Mouse (Mus musculus): ENCODE data around the gene Tmem95. TPM values are rescaled to one million over a fixed set of nuclear protein-coding genes. Genes with fewer than 3 reads are reported as not detected.
A peak's percentile ranks its signal among the peaks of the same experiment; 100 is the strongest.
"Not testable (repeated sequence)": the region's sequence is repeated elsewhere in the genome, so short reads cannot be mapped to it uniquely, and the experiment has no call there.

The Tmem95 gene
- polyA plus RNA-seq, 1 experiment = not detected

DNA sequence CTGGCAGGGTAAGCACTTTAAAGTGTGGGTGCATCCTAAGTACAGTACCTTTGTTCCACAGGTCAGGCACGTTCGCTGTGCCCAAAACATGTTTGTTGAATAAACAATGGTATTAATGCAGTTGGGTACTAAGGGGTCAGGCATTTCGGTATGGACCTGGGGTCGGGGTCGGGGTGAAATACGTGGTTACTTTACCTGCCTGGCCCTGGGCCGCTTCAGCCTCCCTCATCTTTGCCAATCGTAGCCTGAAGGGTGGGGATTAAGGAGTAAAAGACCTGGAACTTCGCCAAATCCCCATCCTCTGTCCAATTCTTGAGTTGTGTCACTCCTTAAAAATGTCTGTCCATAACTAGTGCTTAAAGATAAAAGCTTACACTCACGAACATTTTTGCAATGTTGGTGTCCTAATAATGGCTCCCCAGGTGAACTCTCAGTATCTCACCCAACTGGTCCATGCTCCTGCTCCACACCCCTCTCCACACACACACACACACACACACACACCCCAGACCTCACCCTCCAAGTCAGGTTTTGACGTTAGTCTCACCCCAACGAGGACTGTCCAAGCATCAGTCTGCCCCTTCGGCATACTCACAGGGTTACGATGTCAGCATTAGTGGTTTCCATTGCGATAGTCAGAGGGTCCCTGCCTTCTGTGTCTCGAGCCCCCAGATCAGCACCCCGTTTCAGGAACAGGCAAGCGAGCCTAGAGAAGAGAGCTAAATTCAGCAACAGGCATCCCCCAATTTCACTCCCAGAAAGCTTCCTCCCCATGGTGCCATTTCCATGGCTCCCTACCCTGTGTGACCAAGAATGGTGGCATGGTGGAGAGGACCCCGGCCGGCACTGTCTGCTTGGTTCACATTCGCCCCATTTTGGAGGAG is 4.2 kb upstream of the Tmem95 start:
- no peak for DNase-seq (ENCODE audit: extremely low spot score in 1 of 2, low spot score in 1 of 2)

DNA sequence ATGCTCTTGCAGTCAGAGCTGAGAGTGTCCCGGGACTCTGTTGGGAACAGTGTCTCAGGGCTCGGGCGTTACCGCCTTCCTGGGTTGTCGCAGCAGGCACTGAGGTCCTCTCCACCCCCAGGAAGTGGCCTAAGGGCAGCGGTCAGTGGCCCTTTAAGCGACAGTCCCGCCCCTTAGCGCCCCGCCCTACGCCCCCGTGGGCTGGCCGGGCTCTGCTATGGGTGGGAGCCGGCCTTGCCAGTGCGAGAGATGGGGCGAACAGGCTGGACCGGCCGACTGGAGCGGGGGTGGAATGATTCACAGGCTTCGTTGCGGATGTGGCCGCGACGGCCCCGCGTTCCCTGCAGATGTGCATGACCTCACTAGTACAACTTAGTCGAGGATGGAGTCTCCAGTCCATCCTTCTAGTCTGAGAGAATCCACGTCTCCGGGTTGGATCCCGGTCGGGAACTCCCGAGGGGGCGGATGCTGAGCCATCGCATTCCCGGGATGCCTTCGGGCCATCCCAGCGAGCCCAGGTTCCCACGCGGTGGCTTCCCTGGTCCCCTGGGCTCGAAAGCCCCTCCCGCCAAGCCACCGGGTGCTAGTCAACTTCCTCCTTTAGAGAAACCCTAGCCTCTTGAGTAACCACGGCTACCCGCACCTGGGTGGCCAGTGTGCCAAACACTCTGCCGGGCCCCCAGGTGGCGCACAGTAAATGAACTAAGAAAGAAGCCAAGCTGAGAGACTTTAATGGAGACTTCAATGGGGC is 3.2 kb upstream of the Tmem95 start, which contains the start of gene Kctd11:
Kctd11 (minus strand) TSS at position 554 of the 751 bp plus-strand sequence.
- DNase-seq (ENCODE audit: extremely low spot score in 1 of 2, low spot score in 1 of 2) = peak in 1 of 2 experiments; percentile 64

DNA sequence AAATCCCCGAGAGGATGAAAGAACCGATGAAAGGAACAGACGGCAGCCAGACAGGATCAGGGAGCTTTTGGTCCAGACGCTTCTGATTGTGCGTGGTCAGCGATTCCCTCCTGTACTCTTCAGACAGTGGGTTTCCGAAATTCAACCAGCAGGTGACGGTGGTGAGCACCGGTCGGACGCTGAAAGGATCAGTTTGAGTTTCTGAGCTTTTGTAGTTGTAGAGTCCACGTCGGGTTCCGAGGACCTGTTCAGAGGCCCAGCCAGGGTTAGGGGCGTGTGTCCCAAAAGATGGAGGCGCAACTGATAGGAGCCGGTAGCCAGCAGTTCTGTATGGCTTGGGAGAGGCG is 2.7 kb upstream of the Tmem95 start:
- DNase-seq (ENCODE audit: extremely low spot score in 1 of 2, low spot score in 1 of 2) = peak in 1 of 2 experiments; percentile 47

DNA sequence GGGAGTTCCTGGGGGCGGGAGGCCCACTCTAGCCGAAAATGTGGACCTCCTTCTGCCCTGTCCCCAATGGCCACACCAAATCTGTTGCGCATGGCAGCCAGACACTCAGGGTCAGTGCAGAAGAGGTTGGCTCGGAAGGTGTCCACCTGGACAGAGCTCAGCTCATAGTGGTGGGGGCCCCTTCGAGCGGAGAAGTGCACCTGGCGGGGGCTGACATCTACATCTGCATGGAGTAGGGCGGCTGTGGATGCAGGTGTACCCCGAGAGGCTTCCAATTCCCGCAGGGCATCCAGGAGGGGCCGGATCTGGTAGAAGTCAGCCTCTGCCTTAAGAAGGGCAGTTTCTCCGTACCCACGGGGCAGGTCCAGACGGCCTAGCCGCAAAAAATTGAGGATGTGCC is 1.9 kb upstream of the Tmem95 start:
- DNase-seq (ENCODE audit: extremely low spot score in 1 of 2, low spot score in 1 of 2) = no peak

DNA sequence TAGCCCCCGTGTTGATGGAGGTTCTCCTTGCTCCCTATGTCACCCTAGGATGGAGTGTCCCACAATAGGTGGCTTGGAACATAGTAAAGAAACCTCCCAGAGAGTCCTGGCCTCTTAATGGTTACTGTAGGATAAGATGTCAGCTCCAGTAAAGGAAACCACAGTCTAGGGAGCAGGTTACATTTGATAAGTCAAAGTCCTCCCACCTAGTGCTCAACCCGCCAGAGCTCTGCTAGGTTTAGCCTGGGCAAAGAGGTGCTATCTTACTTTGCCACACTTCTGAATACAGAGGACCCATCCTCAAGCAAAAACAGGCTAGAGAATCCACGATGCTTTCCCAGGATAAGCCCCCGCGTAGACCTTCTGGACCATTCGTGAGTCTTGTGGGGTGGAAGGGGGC is 1.1 kb upstream of the Tmem95 start:
- no peak for DNase-seq (ENCODE audit: extremely low spot score in 1 of 2, low spot score in 1 of 2)

DNA sequence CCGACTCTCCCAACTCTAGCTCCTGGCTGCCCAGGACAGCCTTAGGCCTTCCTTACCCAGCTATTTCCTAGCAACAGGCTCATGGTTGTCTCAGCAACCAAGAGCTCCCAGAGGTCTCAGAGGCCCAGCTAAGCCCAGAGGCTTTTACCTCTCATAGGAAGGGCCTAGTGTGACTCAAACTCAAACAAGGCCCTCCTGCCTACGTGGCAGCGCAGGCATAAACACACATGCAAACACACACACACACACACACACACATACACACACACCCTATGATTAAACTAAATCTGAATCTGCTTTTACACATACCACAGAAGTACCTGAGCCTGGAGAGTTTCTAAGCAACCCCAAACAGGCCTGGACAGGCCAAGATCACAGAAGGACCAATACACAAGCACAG is 581 bp upstream of the Tmem95 start:
- no peak for DNase-seq (ENCODE audit: extremely low spot score in 1 of 2, low spot score in 1 of 2)

DNA sequence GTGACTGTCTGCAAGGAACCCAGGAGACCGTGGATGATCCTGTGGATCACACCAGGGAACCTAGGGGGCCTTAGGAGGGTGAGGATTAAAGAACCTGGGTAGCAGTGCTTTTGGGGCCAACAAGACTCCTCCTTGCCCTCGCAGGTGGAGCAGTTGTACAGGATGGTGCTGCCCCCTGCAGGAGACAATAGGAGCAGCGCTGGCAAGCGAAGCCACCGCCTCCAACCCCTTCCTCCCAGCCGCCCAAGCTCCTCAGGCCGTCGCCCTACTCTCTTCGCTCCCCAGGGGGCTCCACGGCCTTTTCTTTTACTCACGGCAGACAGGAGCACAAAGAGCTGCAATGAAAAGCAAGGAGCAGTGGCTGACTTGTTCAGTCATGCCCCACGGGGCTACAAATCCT is 951 bp downstream of the Tmem95 start:
- DNase-seq (ENCODE audit: extremely low spot score in 1 of 2, low spot score in 1 of 2) = peak in 1 of 2 experiments; percentile 85

DNA sequence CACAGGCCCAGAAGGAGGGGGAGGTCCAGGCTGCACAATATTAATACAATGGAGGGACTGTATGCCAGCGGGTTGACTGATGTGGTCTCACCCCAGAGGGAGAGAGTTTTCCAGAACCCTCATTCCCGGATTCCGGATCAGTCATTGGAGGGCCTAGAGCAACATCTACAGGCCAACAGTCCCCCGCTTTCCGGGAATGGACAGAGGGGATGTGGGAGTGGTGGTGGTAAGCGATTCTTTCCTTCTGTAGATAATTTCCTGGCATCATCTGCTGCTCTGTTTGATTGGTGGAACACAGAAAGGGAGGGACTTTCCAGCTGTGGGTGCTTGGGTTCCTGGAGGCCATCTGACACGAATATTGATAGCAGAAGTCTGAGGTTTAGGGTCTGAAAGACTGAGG is 1.6 kb downstream of the Tmem95 start:
- no peak for DNase-seq (ENCODE audit: extremely low spot score in 1 of 2, low spot score in 1 of 2)

DNA sequence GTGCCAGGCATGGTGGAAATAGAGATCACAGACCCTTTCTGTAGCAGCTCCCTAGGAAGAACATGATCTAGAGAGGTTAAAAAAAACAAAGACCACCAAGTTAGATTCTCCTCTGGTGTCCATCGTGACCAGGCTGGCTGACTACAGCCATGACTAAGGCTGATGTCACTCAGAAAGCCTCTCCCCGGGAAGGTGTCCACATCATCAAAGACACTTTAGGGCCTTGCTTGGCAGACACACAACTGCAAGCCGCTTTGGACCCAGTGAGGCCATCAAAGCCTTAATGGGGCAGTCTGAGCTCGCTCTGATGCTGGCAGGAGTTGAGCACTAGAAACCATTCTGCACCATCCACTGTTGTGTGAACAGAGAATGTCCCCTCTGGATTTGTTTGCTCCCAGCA is 5.4 kb downstream of the Tmem95 start:
- DNase-seq (ENCODE audit: extremely low spot score in 1 of 2, low spot score in 1 of 2) = no peak

DNA sequence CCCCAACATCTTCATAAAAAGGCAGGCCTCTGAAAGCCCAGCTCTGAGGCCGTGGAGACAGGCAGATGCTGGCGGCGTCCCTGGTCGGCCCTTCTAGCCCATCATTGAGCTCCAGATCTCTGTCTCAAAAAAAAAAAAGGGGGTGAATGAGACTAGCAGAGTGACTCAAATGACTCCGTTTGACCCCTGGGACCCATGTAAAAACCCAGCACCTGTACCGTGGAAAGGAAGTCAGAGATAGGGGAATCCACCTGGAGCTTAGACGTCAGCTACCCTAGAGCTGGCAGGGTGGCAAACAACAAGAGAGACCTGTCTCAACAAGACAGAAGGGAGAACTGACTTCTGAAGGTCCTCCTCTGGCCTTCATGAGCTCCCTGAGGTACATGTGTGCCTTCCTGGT is 6.0 kb downstream of the Tmem95 start:
- DNase-seq (ENCODE audit: extremely low spot score in 1 of 2, low spot score in 1 of 2) = no peak

DNA sequence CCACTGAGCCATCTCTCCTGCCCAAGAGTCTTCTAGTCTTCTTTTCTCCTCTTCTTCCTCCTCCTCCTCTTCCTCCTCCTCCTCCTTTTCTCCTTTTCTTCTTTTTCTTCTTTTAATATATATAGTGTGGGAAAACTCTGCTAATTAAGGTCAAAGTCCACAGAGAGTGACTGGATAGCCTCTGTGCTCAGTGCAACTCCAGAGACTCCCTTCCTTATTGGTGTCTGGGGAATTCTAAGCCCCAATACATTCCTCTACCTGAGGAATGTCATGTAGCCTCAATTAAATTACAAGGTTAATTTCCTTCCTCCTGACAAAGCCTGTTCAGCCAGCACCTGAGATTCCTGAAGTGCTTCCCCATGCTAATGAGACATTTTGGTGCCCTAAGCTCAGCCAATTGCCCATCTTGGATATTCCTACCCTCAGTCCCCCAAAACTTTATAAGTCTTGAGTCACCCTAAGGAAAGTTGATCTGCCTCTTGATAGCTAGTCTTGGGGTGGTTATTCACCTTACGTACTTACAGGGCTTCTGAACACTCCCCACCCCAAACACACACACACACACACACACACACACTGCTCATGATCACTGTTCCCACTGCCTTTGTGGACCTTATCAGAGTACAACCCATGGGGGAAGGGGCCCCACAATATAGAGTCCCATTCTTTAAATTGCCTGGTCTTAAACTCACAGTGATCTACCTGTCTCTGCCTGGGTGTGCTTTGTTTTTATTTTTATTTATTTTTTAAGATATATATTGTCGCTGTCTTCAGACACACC is 7.3 kb downstream of the Tmem95 start:
- no peak for DNase-seq (ENCODE audit: extremely low spot score in 1 of 2, low spot score in 1 of 2)

DNA sequence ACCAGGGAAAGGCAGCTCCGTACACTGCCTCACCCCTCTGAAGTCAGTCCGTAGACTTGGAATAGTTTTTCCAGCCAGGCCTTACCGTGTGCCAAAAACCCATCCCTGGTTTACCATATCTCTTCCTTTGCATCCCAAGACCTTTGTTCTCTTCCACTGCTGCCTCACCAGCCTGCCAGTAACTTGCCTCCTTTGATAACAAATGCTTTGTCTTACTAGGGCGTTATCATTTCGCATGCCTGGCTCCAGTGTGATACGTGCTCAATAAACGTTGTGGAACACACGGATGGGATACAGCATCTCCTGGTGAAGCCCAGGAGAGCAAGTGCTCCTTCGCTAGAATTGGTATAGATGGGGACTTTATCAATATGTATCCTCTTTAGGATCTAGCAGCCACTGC is 10.5 kb downstream of the Tmem95 start:
- DNase-seq (ENCODE audit: extremely low spot score in 1 of 2, low spot score in 1 of 2) = no peak

DNA sequence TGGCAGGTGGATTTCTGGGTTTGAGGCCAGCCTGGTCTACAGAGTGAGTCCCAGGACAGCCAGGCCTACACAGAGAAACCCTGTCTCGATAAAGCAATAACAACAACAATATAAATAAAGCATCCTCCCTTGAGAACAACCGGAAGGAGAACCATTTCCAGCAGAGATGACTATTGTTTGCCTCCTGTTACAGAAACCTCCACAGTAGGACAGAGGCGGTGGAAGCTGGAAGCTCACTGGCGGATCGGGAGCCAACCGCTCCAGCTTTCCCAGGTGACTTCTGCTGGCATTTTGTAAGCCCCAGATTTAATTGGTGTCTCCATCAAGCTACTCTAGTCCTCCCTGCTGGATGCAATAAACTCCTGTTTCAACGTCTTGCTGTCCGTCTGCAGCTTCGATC is 12.3 kb downstream of the Tmem95 start:
- DNase-seq (ENCODE audit: extremely low spot score in 1 of 2, low spot score in 1 of 2) = no peak

DNA sequence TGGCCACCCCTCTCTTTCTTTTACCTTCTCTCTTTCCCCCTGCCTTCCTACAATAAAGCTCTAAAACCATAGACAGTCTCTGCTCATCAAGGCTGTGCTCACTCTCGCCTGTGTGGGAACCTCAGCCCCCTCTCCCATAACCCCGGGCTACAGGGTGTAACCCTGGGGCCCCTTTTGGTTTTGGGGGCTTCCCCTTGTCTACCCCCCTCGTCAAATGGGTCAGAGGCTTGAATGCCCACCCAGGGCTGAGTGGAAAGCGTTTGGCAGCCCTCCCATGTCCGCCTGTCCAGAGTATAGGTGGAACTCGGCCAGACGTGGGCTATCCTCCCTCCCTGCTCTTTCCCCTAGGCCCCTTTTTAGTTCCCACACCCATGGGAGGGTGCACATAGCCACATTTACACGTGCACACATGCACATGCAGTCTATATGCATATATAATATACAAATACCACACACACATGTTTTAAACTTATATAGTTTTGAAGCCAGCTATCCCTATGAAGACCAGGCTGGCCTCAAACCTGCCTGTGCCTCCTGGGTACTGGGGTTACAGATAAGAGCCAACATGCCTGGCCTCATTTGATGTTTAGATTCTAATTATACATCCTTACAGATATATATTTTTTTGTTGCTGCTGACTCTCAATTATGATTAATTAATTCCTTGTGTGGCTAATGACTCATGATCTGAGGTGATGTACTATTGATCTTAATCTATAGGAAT is 13.5 kb downstream of the Tmem95 start:
- no peak for DNase-seq (ENCODE audit: extremely low spot score in 1 of 2, low spot score in 1 of 2)

DNA sequence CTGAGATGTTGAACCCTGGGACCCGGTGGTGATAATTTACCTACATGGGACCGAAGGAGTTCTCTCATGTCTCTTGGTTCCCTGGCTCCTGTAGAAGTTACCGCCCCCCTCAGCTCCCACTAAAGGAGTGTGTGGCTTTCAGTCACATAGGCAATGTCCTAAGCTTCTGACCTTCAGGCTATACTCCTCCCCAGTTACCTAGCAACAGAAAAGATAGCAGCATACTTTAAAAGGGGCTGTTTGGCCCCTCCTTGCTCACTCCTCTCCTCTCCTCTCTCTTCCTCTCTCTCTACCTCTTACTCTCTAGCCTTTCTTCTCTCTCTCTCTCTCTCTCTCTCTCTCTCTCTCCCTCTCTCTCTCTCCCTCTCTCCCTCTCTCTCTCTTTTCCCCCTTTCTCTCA is 14.1 kb downstream of the Tmem95 start:
- DNase-seq (ENCODE audit: extremely low spot score in 1 of 2, low spot score in 1 of 2) = not testable (repeated sequence)

DNA sequence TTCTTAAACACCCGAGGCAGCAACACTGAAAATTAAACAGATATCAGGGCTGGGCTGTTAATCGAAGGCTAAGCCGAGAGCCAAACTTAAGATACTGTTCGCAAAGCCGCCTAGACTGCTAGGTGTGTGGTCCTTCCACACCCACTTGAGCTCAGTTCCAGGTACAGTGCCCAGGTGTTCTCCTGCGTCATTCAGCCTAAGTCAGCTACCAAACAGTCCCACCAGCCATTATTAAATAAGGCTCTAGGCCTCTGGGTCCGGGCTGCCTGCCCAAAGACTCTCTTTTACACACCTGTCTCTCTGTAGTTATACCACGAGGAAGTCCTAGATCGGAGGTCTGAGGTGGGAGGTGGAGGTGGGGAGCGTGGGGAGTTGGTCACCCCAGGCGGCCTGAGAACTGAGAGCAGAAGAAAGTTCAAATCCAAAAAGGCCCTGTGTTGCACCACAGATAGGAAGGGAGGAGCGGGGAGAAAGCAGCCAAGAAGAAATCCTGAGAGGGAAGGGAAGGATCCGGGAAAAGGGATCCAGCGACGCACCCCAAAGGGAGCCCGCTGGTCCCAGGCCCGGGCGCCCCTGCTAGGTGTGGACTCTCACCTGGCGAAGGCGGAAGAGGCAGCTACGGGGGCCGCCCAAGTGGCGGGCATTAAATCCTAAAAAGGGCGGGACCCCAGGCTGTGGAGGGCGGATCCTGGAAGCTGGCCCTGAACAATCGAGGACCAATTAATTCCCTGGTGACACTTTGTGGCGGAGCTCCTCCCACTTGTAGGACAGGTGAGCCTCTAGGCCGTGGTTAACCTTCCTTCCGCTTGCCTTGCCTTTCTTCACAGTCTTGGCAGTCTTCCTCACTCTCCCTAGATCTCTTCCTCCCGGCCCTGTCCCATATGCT is 19.5 kb downstream of the Tmem95 start, which contains the start of gene Tnk1:
Tnk1 (minus strand) TSS at position 618 of the 886 bp plus-strand sequence.
- no peak for DNase-seq (ENCODE audit: extremely low spot score in 1 of 2, low spot score in 1 of 2)

DNA sequence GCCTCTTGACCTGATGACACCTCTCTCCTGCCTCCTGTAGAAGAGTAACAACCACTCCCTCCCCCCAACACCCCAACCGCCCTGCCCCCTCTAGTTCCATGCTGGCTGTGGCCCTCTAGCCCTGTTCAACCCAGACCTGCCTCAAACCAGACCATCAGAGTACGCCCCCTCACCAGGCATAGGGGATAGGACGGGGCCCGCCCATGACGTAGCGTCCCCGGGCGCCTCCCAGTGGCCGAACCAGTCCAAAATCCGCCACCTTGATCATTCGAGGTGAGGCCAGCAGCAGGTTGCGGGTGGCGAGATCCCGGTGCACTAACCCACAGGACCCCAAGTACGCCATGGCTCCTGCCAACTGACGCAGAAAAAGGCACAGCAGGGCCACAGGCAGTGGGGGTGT is 22.5 kb downstream of the Tmem95 start:
- no peak for DNase-seq (ENCODE audit: extremely low spot score in 1 of 2, low spot score in 1 of 2)

DNA sequence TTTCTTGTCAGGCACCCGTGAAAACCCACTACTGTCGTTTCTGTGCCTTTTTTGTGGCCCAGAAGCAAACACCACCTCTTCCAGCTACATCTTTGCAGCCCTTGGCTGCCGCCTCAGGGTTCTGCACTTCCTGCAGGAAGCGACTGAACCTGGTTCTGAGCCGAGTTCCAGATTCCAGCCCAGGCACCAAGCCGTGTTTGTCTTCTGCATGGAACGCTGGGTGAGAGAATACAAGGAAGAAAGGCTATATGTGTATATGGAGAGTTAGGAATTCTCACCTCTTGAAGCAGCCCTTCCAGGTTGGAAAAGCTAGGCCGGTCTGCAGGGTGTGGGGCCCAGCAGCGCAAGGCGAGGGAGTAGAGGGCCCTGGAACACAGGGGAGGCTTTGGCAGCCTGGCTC is 23.1 kb downstream of the Tmem95 start:
- DNase-seq (ENCODE audit: extremely low spot score in 1 of 2, low spot score in 1 of 2) = no peak

DNA sequence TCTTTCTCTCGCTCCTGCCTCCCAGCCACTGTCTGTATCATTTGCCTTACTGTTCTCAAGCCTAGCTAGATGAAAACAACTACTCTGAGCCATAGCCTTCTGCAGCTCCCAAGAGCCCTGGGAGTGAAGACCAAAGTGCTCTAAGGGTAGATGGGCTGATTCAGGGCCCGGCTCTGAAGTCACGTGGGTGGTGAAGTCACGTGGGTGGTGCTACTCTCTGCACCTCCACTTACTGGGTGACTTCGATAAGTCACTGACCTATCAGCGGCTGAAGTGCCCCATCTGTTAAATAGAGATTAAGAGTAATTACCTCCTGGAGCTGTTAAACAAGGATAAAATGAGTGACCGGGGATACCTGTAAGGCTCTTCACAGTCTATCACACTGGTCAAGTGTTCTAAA is 23.8 kb downstream of the Tmem95 start:
- DNase-seq (ENCODE audit: extremely low spot score in 1 of 2, low spot score in 1 of 2) = no peak
